Mouse (Mus musculus) Muller cell, postnatal 12 days (primary cell): ENCODE data around the gene Srarp.
A peak's percentile ranks its signal among the peaks of the same experiment; 100 is the strongest.

ENCODE experiments used
- DNase-seq: peaks from one replicate; pipeline ENCODE4 v3.0.0-alpha.2; 2015; ENCODE audit errors: inconsistent ontology term

Srarp gene

DNA sequence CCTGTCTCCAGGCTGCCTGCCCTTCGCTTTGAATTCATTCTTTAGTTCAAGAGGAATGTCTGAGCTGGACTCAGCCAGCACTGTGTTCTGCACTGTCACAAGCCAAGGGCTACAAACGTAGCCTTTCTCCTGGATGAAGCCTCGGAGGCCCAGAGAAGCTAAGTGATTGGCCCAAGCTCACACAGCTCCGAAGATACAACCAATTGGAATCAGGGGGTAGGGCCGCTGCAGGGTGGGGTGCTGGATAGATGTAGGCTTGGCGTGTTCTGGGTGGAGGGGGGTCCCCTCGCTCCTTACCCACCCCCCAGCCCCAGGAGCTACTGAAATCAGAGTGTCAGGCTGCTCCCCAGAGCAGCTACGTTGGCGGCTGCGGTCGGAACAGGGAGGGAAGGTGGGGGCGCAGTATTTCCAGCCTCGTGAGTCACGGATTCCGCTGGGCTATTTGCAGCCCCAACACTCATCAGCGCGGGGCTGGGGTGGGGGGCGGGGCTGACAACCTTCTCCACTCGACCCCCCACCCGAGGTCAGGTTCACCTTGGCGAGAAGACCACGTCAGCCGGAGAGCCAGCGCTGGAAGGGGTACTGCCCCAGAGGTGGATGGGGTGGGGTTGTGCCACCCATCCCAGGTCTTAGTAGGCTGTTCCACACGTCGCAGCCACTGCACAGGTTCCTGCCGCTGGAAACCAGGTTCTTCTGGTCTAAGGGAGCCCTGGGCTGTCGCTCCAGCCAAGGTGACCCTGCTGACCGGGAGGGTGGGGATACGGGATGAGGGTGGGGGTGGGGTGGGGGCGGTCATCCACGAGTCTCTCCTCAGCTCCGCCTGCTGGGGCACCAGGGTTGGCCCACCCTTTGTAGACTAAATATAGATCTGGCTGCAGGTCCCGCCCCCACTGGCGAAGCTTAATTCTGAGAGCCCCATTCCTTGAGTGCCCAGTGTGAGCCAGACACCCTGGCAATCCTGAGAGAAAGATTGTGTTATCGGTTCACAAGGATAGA, 10.1 kb downstream of the Srarp start:
- peak; percentile 90 for DNase-seq

DNA sequence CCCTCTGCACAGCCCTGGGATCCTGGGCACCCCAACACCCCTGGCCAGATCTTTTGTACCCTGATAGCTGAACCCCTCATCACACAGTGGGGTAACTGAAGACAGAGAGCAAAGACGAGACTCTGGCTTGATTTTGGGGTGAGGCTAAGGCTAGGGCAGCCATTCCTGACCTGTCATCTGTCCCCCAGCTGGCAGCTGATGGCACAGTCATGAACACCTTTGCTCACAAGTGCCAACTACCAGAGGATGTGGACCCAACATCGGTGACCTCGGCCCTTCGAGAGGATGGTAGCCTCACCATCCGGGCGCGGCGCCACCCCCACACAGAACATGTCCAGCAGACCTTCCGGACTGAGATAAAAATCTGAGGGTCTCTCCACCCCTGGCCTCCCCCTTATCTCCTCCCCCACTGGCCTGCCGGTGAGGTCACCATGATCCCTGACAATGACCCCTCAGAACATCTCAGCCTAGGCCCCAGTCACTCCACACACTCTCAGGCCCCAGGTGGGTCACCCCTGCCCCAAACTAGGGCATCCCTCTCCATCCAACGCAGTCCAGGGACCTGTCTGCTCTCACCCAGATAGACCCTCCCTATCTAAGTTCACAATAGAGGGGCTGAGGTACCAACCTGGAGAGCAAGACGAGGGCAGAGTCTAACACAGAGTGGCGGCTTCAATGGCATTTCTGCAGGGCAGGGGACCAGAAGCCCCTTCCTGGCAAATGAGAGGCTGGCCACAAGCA, 12.0 kb downstream of the Srarp start:
- DNase-seq, result no peak

GRCm38 (mm10) chr4:141423288-141423687, 12.6 kb downstream of the Srarp start:
- no peak for DNase-seq

DNA sequence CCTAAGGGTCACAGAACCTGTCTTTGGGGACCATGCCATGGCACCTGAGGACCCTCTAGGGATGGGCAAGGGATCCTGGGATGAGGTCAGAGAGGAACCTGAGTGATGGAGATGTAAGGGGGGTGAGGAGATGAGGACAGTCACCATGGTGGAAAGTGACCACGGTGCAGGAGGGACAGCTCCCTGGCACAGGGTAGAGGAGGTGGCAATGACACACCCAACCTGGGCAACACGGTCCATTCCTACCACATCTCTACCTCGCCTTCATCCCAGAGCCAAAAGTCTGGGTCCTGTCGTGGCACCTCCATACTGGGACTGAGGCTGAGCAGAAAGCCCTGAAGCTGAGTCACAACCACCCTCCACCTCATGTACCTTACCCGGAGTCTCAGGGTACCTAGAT, 13.1 kb downstream of the Srarp start:
- no peak for DNase-seq

- DNase-seq, result no peak
These were observed 14.5 kb downstream of the Srarp start for GRCm38 (mm10) chr4:141421423-141421822.

GRCm38 (mm10) chr4:141420886-141421285, 15.0 kb downstream of the Srarp start:
- DNase-seq, result no peak

DNA sequence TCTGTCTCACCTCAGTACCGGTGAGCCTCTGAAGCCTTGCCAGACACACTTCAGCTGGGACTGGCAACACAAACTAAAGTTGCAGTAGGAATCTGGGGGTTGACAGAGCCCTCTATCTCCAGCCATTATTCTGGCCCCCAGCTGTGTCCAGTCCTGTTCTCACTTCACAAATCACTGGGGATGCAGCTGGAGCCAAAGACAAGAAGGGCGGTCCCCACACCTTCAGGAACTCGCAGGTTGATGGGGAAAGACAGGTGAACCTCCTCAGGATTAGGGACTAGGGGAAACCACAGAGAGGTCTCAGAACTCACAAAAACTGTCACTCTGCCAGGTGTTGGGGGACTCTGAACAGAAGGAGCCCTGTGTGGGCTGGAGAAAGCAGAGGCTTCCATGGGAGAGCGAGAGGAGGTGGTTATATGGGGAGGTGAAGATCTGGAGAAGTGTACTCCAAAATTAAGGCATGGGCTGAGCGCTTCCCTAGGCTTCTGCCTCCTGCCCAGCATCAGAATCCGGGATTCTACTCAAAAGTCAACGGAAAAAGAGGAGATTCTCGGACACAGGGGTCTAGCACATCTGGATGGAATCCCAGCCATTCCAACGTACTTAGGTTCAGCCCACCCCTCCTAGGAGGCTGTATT, 15.6 kb downstream of the Srarp start, which contains the start of gene Hspb7:
TSS of gene Hspb7 (plus strand) at position 588 of the 638 bp plus-strand sequence.
- DNase-seq, result no peak

DNA sequence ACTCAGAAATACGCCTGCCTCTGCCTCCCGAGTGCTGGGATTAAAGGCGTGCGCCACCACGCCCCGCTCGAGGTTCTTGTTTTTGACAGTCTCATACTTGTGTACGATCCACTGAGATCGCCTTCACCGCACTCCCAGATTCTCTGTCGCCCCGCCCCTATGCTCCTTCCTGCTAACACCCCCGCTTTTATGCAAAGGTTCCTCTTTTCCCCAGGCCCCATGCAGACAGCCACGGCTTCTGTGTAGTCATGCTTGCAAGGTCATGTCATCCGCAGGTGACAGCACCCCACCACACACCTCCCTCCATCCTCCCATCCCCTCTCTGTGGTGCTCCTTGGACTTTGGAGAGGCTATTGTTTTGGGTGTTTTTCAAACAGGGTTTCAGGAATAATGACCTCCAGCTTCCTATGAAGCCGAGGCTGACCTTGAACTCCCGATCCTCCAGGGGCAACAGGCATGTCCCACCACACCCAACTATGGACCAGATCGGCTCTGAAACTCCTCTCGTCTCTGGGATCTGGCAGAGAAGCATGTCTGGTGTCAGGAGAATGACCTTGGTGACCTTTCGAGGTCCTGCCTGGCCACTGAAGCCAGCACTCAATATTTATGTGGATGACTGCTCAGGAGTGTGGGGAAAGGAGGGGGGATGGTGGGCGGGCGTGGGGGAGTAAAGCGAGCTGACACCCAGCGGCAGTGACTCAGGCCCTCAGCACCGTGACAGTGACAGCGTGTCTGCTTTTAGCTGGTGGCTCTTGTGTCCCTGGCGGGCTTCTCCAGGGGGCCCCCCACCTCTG, 16.3 kb downstream of the Srarp start:
- DNase-seq, result peak; percentile 83

- DNase-seq, result no peak
These were observed 20.0 kb downstream of the Srarp start, which contains the start of gene Clcnkb for GRCm38 (mm10) chr4:141415924-141416323. Clcnkb (minus strand) TSS chr4:141416014.

GRCm38 (mm10) chr4:141411430-141411992, 24.4 kb downstream of the Srarp start:
- DNase-seq, result no peak

- DNase-seq, result no peak
These were observed 27.3 kb downstream of the Srarp start for GRCm38 (mm10) chr4:141408577-141408976.

GRCm38 (mm10) chr4:141406516-141407299, 29.2 kb downstream of the Srarp start:
- peak; percentile 86 for DNase-seq

- DNase-seq, result no peak
These were observed 30.6 kb downstream of the Srarp start for GRCm38 (mm10) chr4:141405314-141405622.

GRCm38 (mm10) chr4:141404518-141405313, 31.2 kb downstream of the Srarp start:
- DNase-seq, result peak; percentile 73

GRCm38 (mm10) chr4:141400171-141400570, 35.7 kb downstream of the Srarp start:
- DNase-seq, result no peak

GRCm38 (mm10) chr4:141398545-141398944, 37.4 kb downstream of the Srarp start, which contains the start of gene Clcnka:
Clcnka (minus strand) TSS chr4:141398724.
- DNase-seq, result no peak

DNA sequence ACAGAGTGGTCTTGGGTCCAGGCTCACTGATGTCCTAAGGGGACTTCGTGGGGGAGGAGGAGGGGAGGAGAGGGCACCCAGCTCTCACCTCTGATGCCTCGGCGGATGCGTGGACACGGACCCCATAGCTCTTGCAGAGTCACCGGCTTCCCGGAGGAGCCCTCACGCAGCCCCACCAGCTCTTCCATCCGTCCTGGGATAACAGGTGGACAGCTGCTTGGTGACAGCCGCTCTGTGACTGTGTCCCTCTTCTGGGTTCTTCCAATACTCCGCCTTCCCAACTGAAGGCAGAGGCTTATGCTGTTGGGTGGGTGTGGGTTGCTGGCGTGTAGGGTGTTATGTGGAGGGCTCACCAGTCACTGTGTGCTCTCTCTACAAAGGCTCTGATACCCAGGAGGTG, 38.0 kb downstream of the Srarp start:
- DNase-seq, result no peak

DNA sequence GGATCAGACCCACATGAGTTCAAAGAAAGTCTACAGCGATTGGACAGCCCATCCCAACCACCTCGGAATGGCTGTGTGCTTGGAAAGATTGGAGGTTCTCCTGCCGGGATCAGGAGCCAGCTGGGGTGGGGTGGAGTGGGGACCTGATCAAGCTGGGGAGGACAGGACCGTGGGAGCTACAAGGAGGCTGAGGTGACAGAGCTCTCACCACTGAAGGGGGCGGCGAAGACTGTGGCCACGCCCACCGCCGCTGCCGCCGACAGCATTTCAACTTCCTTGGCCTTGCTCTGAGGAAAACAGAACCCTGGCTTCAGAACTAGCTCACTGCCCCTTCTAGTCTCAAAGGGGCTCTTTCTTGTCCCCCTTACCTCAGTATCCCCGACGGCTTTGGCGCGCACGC, 41.2 kb downstream of the Srarp start:
- no peak for DNase-seq

DNA sequence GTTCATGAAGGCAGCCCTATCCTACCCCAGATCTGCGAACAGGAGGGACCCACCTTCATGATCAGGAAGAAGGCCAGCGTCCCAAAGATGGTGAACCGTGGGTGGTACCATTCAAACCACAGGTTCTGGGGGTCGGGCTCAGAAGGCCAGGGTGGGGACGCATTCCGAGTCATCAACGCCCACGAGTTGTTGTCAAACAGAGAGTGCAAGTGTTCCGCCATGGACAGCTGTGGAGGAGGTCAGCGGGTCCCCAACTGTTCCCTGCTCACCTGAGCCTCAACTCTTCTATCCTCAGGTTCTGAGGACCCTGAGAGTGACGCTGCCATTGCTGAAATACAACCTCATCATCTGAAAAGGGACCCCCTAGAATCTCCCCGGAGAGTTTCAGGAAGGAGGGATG, 44.6 kb downstream of the Srarp start:
- DNase-seq, result no peak
